Mouse (Mus musculus) layer of hippocampus, adult 18-20 months (tissue): ENCODE data around the gene Olfr287. TPM values are rescaled to one million over a fixed set of nuclear protein-coding genes. Genes with fewer than 3 reads are reported as not detected.

Experiments used
- DNase-seq, 2 experiments: peaks; one replicate each; pipeline ENCODE4 v3.0.0; 2022; ENCODE audit warnings: low spot score in 2 of 2
- total RNA-seq, 2 experiments: library from RNA; stranded (reverse); gene quantifications; 2 replicates each; pipeline ENCODE4 v1.2.3; 2021

Gene Olfr287
- total RNA-seq, 2 experiments from 2014 or later: 4.4 to 5.1 TPM

- DNase-seq: no peak
These were observed 52.2 kb downstream of the Olfr287 start for GRCm38 (mm10) chr15:98168622-98169004.

- peak; percentile 91 to 94 for DNase-seq
These were observed 52.9 kb downstream of the Olfr287 start for GRCm38 (mm10) chr15:98167645-98168621.

GRCm38 (mm10) chr15:98166963-98167644, 53.8 kb downstream of the Olfr287 start, which contains the start of gene Ccdc184:
Ccdc184 (plus strand) TSS chr15:98167158.
- DNase-seq: peak; percentile 14 to 43

GRCm38 (mm10) chr15:98165525-98165924, 55.3 kb downstream of the Olfr287 start, which contains the start of gene Asb8:
Asb8 (minus strand) TSS chr15:98165625.
- no peak for DNase-seq

GRCm38 (mm10) chr15:98162561-98162960, 58.3 kb downstream of the Olfr287 start:
- DNase-seq: no peak

GRCm38 (mm10) chr15:98161026-98161805, 59.6 kb downstream of the Olfr287 start:
- DNase-seq: no peak

GRCm38 (mm10) chr15:98157253-98157652, 63.6 kb downstream of the Olfr287 start:
- DNase-seq: no peak

Other genes starting within 250 kb of the Olfr287 start
- 1 to 10 TPM; 1.3 to 1.6 TPM for gene Col2a1, start 216.4 kb downstream of the Olfr287 start, total RNA-seq
- 100 to 1,000 TPM; 370 to 384 TPM for gene Pfkm, start 128.5 kb downstream of the Olfr287 start, total RNA-seq
- gene Senp1, start 127.3 kb downstream of the Olfr287 start, total RNA-seq: 10 to 100 TPM; 12.4 to 13.2 TPM
- gene Asb8, start 55.4 kb downstream of the Olfr287 start, total RNA-seq: 10 to 100 TPM; 53.7 to 54.8 TPM
- gene Ccdc184, start 53.9 kb downstream of the Olfr287 start, total RNA-seq: 10 to 100 TPM; 11.7 to 12.7 TPM
- gene Olfr288, start 25.5 kb downstream of the Olfr287 start, total RNA-seq: under 1 TPM in 1 of 2 experiments, not detected in 1; 0.68 TPM
- under 1 TPM in 1 of 2 experiments, not detected in 1; 0.25 TPM for gene Gm44579, start 79 bp downstream of the Olfr287 start, total RNA-seq
- not detected for gene Olfr286, start 13.4 kb upstream of the Olfr287 start, total RNA-seq
- not detected for gene H1fnt, start 36.2 kb upstream of the Olfr287 start, total RNA-seq
- gene Zfp641, start 75.1 kb upstream of the Olfr287 start, total RNA-seq: 1 to 10 TPM; 6.3 to 6.5 TPM
- gene Olfr285, start 96.3 kb upstream of the Olfr287 start, total RNA-seq: not detected
- not detected for gene Olfr284, start 119.9 kb upstream of the Olfr287 start, total RNA-seq
- not detected for gene Olfr283, start 159.9 kb upstream of the Olfr287 start, total RNA-seq
- not detected for gene Olfr282, start 210.2 kb upstream of the Olfr287 start, total RNA-seq
- gene Olfr281, start 231.5 kb upstream of the Olfr287 start, total RNA-seq: not detected
- not detected for gene OR5BS1P, start 248.8 kb upstream of the Olfr287 start, total RNA-seq